Mouse (Mus musculus) gastrocnemius, postnatal 10 days (tissue): Measurements from ENCODE around the gene Cd69. TPM values are rescaled to one million over a fixed set of nuclear protein-coding genes. Genes with fewer than 3 reads are reported as not detected.

ENCODE experiments used
- DNase-seq: peaks from one replicate; pipeline ENCODE4 v3.0.0; 2021; ENCODE audit warnings: mixed read lengths
- long read RNA-seq, 2 experiments: library from polyadenylated mRNA; stranded (forward); transcript quantifications; one replicate each; pipeline ENCODE4 v2.0.0; 2021
- total RNA-seq, 2 experiments: library from RNA; stranded (reverse); gene quantifications; 2 replicates each; pipeline ENCODE4 v1.2.3; 2021

Gene Cd69
- under 1 TPM; 0.16 to 0.23 TPM for total RNA-seq
- long read RNA-seq, experiment 1, result 0 reads
- long read RNA-seq, experiment 2, result 0 reads

GRCm38 (mm10) chr6:129275220-129275619 lies at the start of gene Cd69:
TSS of gene Cd69 (minus strand) at chr6:129275436.
- no peak for DNase-seq

GRCm38 (mm10) chr6:129319331-129319730 lies 44.1 kb upstream of the Cd69 start:
- no peak for DNase-seq

- no peak for DNase-seq
Measured at GRCm38 (mm10) chr6:129318395-129318794, 43.2 kb upstream of the Cd69 start.

GRCm38 (mm10) chr6:129316463-129316862 lies 41.2 kb upstream of the Cd69 start:
- DNase-seq, result no peak

GRCm38 (mm10) chr6:129315698-129316097 lies 40.5 kb upstream of the Cd69 start:
- DNase-seq, result no peak

GRCm38 (mm10) chr6:129314655-129315168 lies 39.5 kb upstream of the Cd69 start:
- no peak for DNase-seq

GRCm38 (mm10) chr6:129312499-129312898 lies 37.3 kb upstream of the Cd69 start:
- DNase-seq, result no peak

GRCm38 (mm10) chr6:129304180-129304579 lies 28.9 kb upstream of the Cd69 start:
- DNase-seq, result no peak

- no peak for DNase-seq
Measured at GRCm38 (mm10) chr6:129288708-129289107, 13.5 kb upstream of the Cd69 start.

GRCm38 (mm10) chr6:129284384-129285104 lies 9.3 kb upstream of the Cd69 start:
- DNase-seq, result no peak

GRCm38 (mm10) chr6:129283271-129283670 lies 8.0 kb upstream of the Cd69 start:
- no peak for DNase-seq

- no peak for DNase-seq
Measured at GRCm38 (mm10) chr6:129276483-129276882, 1.2 kb upstream of the Cd69 start.

GRCm38 (mm10) chr6:129275624-129276203 lies 478 bp upstream of the Cd69 start:
- no peak for DNase-seq

- DNase-seq, result no peak
Measured at GRCm38 (mm10) chr6:129274476-129274875, 760 bp downstream of the Cd69 start.

- DNase-seq, result no peak
Measured at GRCm38 (mm10) chr6:129273662-129274061, 1.6 kb downstream of the Cd69 start.

- DNase-seq, result no peak
Measured at GRCm38 (mm10) chr6:129266438-129267022, 8.7 kb downstream of the Cd69 start.

- no peak for DNase-seq
Measured at GRCm38 (mm10) chr6:129265821-129266220, 9.4 kb downstream of the Cd69 start.

GRCm38 (mm10) chr6:129260940-129261339 lies 14.3 kb downstream of the Cd69 start:
- no peak for DNase-seq

- DNase-seq, result no peak
Measured at GRCm38 (mm10) chr6:129260034-129260433, 15.2 kb downstream of the Cd69 start.

GRCm38 (mm10) chr6:129256018-129256417 lies 19.2 kb downstream of the Cd69 start:
- no peak for DNase-seq

GRCm38 (mm10) chr6:129254949-129255602 lies 20.2 kb downstream of the Cd69 start:
- DNase-seq, result no peak

- DNase-seq, result no peak
Measured at GRCm38 (mm10) chr6:129254314-129254713, 20.9 kb downstream of the Cd69 start.

GRCm38 (mm10) chr6:129248243-129248642 lies 27.0 kb downstream of the Cd69 start:
- no peak for DNase-seq
